Mouse (Mus musculus) spleen, postnatal 4 days (tissue): ENCODE results near the gene Swi5.
A peak's percentile ranks its signal among the peaks of the same experiment; 100 is the strongest.
"Not testable (repeated sequence)": the region's sequence is repeated elsewhere in the genome, so short reads cannot be mapped to it uniquely, and the experiment has no call there.

ENCODE experiments used
- DNase-seq, 2 experiments: peaks; one replicate each; pipeline ENCODE4 v3.0.0; 2022; ENCODE audit warnings: low spot score in 2 of 2

Gene Swi5

DNA sequence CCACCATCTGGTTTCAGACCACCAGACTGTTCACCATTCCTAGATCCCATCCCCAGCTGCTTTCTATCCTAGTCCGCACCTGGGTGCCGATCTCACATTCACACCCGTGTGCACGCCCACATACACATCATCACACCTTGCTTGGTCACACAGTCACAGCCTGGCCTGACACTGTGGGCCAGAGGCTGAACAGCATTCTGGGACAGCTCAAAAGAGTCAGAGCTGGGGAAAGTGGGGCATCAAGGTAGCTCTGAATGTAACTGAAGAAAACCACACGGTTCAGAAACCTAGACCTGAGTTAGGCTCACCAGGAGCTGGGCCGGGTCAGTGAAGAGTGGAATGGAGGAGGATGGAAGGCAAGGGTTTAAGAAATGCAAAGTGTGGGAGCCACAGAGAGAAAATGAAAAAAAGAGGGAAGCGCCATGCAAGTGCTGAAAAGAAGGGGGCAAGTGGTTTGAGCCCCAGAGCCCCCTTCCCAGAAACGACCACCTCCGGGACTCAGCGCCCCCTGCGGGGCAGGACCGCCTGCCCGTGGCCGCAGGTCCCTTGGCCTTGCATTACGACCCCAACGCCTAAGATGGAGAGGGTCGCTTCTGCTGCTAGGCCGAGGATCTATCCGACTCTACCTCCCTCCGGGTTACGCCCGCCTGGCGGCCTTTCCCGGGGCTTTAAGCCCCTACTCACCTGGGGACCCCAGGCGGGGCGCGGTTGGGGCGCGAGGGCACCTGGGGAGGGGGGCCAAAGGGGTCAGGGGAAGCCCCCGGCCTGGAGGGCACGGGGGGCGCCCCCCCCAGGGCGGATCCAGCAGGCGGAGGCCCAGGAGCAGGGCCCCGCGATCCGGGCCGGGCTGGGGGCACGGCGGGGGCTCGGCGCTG is 23.8 kb upstream of the Swi5 start:
- no peak for DNase-seq

DNA sequence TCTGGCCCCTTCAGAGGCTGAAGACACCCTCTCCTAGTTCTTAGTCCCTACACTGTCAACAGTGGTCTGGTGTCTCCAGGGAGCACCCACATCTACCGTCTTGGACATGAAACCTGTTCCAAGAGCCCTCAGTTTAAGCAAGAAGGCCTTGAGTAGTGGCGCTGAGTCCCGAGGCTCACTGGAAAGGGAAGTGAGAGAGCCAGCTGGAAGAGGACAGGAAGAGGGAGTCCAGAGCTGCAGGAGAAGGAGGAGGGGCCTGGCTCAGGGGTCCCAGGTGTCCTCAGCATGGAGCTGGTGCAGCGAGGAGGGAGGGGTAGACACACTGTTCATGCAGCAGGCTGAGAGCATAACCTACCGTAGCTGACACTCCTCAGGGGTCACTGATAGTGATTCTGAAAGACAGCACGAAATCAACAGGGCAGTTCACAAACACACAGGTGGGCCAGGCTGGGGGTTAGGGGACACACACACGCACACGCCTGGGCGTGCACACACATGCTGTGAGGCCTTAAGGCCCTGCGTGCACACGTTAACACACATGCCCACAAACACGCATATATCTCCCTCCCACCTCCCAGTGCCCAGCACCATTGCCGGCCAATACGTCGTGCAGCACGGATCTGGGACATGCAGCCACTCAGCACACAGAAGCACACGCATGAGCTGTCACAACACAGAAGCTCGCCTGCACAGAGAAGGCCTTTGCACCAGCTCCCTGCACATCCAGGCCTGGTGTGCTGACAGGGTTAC is 22.4 kb upstream of the Swi5 start:
- DNase-seq, result no peak

DNA sequence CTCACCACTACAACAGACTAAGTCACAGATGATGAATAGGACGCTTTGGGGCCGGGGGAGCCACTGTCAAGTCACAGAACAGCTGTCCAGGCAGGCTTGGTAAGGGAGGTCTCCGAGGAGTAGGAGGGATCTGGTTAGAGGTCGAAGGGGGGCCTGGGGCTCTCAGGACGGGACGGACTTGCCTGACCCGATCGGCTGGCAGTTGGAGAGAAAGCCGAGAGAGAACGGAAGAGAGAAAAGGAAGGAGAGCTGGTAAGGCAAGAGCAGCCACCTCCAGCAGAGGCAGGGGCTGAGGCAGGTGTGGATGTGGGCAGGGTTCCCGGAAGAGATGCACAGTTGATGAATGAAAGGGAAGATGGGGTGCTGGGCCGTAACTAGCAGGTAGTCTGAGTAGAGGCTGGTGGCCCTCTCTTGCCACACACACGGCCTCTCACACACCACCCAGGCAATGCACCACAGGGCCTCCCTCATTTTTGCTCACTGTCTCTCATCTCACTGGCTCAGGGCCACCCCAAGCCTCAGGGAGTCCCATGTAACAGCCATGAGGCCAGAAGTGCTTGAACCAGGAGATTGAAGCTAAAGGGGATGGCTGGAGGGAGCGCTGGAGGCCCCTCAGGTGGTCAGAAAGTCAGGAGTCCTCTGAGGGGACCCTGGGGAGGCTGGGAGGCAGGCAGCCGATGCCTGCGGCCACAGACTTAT is 21.1 kb upstream of the Swi5 start:
- no peak for DNase-seq

DNA sequence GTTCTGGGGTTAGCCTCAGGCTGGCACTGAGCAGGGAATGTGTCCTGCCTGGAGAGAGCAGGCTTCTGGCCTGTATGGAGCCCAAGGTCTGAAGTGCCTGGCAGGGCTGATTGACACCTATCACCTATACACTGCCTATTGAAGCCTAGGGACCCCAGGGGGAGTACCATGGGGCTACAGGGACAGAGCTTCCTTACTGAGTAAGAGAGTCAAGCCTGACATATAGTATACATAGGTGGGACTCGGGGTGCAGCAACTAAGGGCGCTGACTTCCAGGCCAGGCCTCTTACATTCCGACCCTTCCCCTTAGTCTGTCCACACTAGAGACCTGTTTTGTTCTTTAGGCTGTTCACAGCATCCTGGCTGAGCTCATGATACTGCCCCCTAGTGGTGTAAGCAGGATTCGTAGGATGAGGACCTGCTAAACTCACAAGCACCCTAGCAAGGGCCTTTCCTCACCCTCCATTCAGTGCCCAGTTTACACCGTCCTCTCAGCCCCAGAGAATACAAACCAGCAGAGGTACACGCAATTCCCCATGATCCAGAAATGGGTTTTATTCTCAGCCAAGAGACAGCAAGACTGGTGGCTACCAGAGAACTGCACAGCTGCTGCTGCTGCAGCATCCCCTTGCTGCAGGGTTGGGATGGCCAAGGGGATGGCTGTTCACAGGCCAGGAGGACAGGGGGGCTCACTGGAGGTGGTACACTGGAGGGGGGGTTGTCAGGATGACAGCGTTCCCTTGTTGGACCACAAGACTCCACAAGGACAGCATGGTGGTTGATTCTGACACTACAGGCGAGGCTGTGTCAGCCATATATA is 20.3 kb upstream of the Swi5 start:
- peak; percentile 45 to 83 for DNase-seq

DNA sequence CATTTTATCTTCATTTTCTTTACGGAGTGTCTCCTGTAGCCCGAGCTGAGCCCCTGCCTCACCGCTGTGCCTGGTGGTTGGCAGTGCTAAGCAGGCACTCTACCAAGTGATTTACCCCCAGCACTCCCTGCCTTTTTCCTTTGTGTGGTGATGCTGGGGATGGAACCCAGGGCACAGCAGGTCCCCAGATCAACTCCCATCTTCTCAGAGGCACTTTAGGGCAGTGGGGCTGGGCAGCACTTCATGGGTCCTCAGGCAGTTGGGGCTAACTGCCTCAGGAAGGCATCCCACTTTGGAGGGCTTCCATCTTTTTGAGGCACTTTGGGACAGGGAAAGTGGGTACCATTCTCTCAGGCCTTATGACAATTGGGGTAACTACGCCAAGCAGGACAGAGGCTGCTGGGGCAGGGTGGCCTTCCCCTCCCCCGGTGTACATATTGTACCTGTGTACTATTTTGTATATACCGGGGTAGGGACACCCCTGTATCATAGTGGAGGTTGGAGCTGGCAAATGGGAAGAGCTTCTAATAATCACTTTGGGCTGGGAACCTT is 19.4 kb upstream of the Swi5 start:
- DNase-seq, result no peak

DNA sequence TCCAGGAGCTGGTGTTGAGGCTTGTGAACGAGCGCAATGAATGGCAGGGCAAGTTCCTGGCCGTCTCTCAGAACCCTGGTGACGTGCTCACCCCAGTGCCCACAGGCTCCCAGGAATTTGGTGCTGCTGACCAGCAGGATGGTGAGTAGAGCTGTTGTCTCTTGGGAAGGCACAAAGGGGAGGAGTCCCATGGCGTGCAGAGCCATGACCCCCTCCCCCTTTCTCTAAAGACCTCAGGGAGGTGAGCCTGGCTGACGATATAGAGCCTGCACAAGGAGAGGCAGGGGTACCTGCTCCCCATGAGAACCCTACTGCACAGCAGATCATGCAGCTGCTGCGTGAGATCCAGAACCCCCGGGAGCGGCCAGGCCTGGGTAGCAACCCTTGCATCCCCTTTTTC is 18.3 kb upstream of the Swi5 start:
- DNase-seq, result no peak

DNA sequence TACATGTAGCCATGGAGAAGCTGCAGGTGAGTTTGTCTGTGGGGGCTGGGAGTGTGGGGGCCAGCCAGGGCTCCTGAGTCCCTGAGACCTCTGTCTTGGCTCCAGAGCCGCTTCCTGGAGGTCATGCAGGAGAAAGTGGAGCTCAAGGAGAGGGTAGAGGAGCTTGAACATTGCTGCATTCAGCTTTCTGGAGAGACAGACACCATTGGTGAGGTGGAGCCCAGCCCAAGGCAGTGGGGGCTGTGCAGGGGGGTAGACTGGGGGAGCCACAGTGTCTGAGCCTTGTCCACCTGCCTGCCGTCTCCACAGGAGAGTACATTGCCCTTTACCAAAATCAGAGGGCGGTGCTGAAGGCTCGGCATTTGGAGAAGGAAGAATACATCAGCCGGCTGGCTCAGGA is 17.8 kb upstream of the Swi5 start:
- DNase-seq, result no peak

DNA sequence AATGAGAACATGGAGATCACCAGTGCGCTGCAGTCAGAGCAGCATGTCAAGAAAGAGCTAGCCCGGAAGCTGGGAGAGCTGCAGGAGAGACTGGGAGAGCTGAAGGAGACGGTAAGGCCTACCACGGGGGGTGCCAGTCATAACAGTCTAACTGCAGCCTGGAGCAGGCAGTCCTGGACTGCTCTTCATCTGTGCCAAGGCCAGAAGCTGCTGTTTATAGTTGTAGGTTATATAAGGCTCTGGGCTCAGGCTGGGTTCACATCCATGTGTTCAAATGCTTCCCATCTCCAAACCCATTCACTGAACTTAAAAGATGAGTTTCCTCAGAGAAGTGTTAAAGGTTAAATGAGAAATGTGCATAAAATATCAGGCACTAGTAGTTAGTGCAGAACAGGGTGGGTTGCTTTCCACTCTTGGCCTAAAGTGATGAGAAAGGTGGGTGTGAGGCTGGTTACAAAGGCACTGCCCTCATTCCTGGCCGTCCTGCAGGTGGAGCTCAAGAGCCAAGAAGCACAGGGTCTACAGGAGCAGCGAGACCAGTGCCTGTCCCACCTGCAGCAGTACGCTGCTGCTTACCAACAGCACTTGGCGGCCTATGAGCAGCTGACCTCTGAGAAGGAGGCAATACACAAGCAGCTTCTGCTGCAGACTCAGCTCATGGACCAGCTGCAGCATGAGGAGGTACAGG is 16.4 kb upstream of the Swi5 start:
- peak; percentile 45 to 80 for DNase-seq

DNA sequence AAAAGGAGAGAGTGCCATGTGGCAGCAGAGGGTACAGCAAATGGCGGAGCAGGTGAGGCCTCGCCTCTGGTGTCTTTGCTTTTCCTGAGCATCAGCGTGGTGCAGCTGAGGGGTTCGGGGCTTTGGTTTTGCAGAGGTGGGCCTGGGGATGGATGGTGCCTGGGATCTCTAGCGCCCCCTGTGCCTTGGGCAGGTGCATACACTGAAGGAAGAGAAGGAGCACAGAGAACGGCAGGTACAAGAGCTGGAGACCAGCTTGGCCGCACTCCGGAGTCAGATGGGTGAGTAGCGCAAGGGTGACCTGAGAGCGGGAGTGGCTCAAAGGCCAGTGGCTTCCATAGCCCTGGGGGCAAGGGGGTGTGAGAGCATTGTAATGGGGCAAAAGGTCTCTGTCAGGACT is 15.1 kb upstream of the Swi5 start:
- DNase-seq, result no peak

DNA sequence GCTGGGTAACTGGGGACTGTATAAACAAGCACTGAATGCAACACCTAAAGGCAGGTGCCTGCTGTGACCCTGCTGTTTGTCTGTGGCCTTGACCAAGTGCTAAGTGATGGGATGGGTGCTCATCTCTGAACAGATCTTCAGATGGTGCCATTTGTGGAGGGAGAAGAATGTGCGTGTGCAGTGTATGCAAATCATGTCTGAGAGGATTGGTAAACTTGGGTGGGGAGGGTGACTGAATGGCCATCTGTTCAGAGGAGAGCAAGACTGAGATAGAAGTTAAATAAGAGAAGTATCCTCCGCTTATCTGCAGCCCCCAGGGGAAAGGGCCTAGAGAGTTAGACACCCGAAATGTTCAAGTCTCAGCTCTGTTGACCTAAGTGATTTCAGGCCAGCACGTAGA is 11.6 kb upstream of the Swi5 start:
- no peak for DNase-seq

DNA sequence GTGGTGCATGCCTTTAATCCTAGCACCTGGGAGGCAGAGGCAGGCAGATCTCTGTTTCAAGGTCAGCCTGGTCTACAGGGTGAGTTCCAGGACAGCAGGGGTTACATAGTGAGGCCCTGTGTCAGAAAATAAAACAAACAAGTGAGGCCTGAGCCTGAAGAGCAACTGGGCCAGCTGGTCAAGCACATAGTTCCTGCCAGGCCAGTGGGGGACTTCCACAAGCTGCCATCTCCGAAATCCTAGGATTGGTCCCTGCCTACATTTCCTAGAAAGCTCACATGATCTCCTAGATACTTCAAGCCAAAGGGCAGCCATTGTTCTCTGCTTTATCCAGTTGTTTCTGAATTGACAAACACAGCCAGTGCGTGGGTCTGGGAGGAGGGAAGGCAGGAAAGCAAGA is 8.0 kb upstream of the Swi5 start:
- not testable (repeated sequence) for DNase-seq

DNA sequence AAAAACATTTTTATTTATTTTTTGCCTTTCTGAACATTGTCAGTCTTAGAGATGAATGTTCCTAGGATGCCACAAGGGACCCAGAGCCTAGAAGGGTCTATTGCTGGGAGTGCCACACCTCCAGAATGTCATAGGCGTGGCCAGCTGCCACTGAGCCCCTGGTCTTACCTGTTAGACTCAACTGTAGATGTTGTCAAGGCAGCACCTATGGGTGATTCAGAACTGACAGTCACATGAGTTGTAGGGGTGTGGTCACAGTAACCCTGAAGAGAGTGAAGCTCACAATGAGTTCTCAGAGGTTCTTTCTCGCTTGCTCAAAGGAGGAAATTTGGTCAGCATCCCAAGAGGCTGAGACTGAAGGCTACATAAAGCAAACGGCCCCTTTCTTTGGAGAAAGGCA is 7.4 kb upstream of the Swi5 start:
- DNase-seq, result no peak

DNA sequence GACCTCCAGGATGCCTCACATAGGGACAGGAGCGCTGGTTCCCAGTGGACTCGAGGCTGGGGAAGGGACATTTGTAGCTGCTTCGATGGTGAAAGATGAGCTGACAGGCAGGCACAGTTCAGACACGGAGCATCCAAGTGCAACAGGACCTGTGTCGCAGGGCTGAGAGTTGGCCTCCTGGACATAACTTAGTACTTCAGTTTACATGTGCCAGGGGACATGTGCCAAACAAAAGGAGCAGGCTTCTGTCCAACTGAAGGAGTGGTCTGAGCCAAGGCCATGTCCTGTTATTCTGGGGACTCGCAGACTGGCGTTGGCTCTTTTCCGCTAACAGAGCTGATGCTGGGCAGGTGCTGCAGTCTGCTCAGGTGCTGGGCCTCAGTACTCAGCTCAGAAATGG is 6.5 kb upstream of the Swi5 start:
- DNase-seq, result no peak

DNA sequence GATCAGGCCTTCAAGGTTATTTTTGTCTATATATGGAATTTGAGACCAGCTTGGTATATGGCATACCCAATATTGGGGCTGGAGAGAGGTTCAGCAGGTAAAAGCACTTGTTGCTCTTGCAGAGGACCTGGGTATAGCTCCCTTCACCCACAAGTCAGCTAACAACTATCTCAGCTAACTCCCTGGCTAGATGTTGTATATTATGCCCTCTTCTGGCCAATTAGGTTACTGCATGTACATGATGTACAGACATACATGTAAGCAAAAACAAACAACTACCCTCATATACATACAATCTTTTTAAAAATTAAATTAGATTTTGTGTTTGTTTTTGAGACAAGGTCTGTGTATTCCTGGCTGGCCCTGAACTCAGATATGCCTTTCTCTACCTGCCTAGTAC is 1.7 kb upstream of the Swi5 start:
- DNase-seq, result no peak

DNA sequence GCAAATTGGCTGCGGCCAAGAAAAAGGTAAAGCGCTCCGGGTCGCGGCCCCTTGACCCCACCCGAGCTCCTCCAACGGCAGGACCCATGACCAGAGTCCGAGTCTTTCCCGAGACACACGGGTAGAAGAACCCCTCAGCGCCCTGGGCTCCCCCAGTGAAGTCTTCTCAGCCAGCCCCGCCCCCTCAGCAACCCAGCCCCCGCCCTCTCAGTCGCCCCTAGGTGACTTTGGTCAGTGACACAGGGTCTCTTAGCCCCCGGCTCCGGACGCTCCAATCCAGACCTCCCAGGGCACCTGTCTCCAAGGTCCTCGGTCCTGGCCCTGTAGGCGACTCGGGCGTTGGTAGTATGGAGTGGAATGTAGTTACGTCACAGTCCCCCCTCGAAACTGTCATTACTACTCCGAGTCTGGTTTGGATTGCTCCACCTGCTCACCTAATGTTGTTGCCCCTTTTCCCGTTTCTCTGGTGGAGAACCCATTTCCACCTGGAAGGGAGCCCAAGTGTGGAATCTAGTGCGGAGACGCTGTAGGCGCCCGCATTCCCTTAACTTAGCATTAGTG is 576 bp upstream of the Swi5 start:
- no peak for DNase-seq

DNA sequence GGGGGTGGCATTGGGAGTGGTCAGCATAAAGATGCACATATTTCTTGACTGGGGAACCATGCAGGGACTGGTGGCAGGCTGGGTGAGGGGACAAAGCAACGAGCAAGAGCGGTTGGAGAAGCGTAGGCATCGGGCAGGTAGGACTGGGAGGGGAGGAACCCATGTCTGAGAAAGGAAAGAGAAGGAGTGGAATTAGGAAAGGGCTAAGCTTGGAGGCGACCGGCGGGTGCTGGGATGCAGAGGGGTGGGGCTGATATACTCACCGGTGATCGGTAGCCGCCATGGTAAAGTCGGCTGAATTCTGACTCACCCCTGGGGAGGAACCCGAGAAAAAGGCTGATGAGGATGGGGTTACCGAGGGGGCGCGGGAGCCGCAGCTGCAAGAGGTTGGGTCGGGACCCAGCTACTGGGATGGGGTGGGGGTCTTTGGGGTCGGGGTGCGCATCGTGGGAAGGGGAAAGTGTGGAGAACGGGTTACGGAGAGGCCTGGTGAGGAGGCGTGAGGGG is 488 bp downstream of the Swi5 start, which contains the start of gene Golga2:
Golga2 (plus strand) TSS at position 51 of the 507 bp plus-strand sequence.
- DNase-seq, result peak; percentile 43 to 76

DNA sequence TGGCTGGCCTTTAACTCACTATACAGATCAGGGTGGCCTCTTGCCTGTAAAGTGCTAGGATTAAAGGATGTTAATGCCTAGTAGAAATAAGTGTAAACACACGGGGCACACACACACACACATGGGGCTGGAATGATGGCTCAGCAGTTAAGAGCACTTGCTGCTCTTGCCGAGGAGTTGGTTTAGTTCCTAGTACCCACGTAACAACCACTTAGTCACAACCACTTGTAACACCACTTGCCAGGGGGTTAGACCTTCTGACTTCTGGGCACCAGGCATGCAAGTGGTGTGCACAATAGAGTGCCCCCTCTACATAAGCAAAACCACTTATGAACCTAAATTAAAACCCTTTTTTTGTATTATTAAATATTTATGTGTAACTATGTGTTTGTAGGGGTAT is 3.9 kb downstream of the Swi5 start:
- DNase-seq, result no peak

DNA sequence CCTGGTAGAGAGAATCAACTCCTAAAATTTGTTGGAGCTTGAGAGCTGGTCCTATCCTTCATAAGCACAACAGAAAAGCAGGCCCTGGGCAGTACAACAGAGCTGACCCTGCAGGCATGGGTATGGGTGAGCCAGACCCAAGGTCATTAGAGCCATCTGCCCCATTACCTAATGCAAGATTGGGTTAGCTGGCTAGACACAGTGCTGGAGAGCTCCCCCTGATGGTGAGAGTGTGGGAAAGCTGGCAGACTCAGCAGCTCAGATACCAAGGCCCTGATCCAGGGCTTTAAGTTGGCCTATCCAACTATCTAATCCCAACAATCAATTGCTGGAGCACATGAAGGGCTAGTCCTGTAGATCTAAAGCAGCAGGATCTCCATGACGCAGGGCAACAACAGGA is 5.1 kb downstream of the Swi5 start:
- peak; percentile 56 to 79 for DNase-seq

DNA sequence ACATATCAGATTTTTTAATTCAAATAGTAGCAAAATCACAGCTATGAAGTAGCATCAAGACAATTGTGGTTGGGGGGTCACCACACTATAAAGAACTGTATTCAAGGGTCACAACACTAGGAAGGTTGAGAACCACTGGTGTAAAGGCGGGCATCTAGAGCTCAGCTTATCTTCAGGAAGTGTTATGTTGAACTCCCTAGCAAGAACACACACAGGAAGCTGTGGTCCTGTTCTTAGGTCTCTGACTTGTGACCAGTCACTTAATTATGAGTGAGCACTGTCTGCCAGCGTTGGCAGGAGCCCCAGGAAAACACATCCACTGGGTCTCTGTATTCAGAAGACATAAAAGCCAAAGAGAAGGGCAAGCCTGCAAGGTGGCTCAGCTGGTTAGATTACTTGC is 5.6 kb downstream of the Swi5 start:
- no peak for DNase-seq

DNA sequence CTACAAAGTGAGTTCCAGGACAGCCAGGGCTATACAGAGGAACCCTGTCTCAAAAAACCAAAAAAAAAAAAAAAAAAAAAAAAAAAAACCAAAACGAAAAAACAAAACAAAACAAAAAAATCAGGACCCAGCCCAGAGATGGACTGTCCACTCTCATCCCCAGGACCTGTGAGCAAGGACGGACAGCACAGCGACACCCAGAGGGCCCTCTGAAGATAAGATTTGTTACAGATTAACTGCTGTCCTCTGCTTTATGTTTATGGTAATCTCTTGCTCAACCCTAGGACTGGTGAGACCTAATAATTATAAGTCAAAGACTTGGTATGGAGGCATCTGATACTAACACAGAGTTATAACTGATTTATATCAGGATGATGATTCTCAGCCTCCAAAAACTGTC is 12.1 kb downstream of the Swi5 start:
- no peak for DNase-seq
